Mouse (Mus musculus): Measurements from ENCODE around the gene Cabp4. TPM values are rescaled to one million over a fixed set of nuclear protein-coding genes. Genes with fewer than 3 reads are reported as not detected.

The Cabp4 gene
- polyA plus RNA-seq, 1 experiment, result 0.17 TPM

GRCm38 (mm10) chr19:4166678-4167476 is 23.0 kb upstream of the Cabp4 start:
- Histone ChIP-seq H3K4me3 (ENCODE audit: insufficient read depth, low read length) (no peak overlapping the region), H3K27ac (ENCODE audit: insufficient read depth, low read length) (no peak overlapping the region), H3K4me1 (ENCODE audit: control insufficient read depth, insufficient read depth, low read length) (peaks cover 4% of the 10 kb centered on the region)
- TF ChIP-seq CTCF (IDR thresholded peaks at IDR 0.05; ENCODE audit: extremely low read depth, insufficient read depth, low read length) (no peak), POLR2A (IDR thresholded peaks at IDR 0.05; ENCODE audit: extremely low read depth, insufficient read depth, low read length) (no peak)

GRCm38 (mm10) chr19:4164721-4165120 is 20.9 kb upstream of the Cabp4 start:
- TF ChIP-seq POLR2A (IDR thresholded peaks at IDR 0.05; ENCODE audit: extremely low read depth, insufficient read depth, low read length), result no peak
- no peak for TF ChIP-seq CTCF (IDR thresholded peaks at IDR 0.05; ENCODE audit: extremely low read depth, insufficient read depth, low read length)
- Histone ChIP-seq H3K4me3 (ENCODE audit: insufficient read depth, low read length) (no peak overlapping the region), H3K4me1 (ENCODE audit: control insufficient read depth, insufficient read depth, low read length) (peaks cover 4% of the 10 kb centered on the region), H3K27ac (ENCODE audit: insufficient read depth, low read length) (no peak overlapping the region)

- Histone ChIP-seq H3K4me3 (ENCODE audit: insufficient read depth, low read length) (no peak overlapping the region), H3K4me1 (ENCODE audit: control insufficient read depth, insufficient read depth, low read length) (peaks cover 4% of the 10 kb centered on the region), H3K27ac (ENCODE audit: insufficient read depth, low read length) (no peak overlapping the region)
- no peak for TF ChIP-seq CTCF (IDR thresholded peaks at IDR 0.05; ENCODE audit: extremely low read depth, insufficient read depth, low read length)
- TF ChIP-seq POLR2A (IDR thresholded peaks at IDR 0.05; ENCODE audit: extremely low read depth, insufficient read depth, low read length), result no peak
Observed at GRCm38 (mm10) chr19:4164100-4164499, 20.3 kb upstream of the Cabp4 start.

GRCm38 (mm10) chr19:4163543-4163887 is 19.7 kb upstream of the Cabp4 start:
- H3K4me1 ChIP-seq (ENCODE audit: control insufficient read depth, insufficient read depth, low read length), result peaks cover 4% of the 10 kb centered on the region
- peak overlapping the region; percentile 58 for H3K4me3 ChIP-seq (ENCODE audit: insufficient read depth, low read length)
- TF ChIP-seq POLR2A (IDR thresholded peaks at IDR 0.05; ENCODE audit: extremely low read depth, insufficient read depth, low read length), result no peak
- no peak for TF ChIP-seq CTCF (IDR thresholded peaks at IDR 0.05; ENCODE audit: extremely low read depth, insufficient read depth, low read length)

GRCm38 (mm10) chr19:4162646-4163542 is 19.1 kb upstream of the Cabp4 start, which contains the start of gene Rps6kb2:
Rps6kb2 (minus strand) TSS chr19:4163354.
- Histone ChIP-seq H3K27ac (ENCODE audit: insufficient read depth, low read length) (peak within 1 kb of the TSS; percentile 64; the same call in 1 of the 2 replicates), H3K4me3 (ENCODE audit: insufficient read depth, low read length) (peak within 1 kb of the TSS; percentile 58), H3K4me1 (ENCODE audit: control insufficient read depth, insufficient read depth, low read length) (peaks cover 4% of the 10 kb centered on the region)
- TF ChIP-seq POLR2A (IDR thresholded peaks at IDR 0.05; ENCODE audit: extremely low read depth, insufficient read depth, low read length), result peak; percentile 65; the same call in 1 of the 2 replicates
- no peak for TF ChIP-seq CTCF (IDR thresholded peaks at IDR 0.05; ENCODE audit: extremely low read depth, insufficient read depth, low read length)

More at GRCm38 (mm10) chr19:4163543-4163887, 19.7 kb upstream of the Cabp4 start:
- peak overlapping the region; percentile 64; the same call in 1 of the 2 replicates for H3K27ac ChIP-seq (ENCODE audit: insufficient read depth, low read length)

- H3K27ac ChIP-seq (ENCODE audit: insufficient read depth, low read length), result no peak overlapping the region
- peaks cover 4% of the 10 kb centered on the region for H3K4me1 ChIP-seq (ENCODE audit: control insufficient read depth, insufficient read depth, low read length)
- TF ChIP-seq CTCF (IDR thresholded peaks at IDR 0.05; ENCODE audit: extremely low read depth, insufficient read depth, low read length) (no peak), POLR2A (IDR thresholded peaks at IDR 0.05; ENCODE audit: extremely low read depth, insufficient read depth, low read length) (no peak)
- no peak overlapping the region for H3K4me3 ChIP-seq (ENCODE audit: insufficient read depth, low read length)
Observed at GRCm38 (mm10) chr19:4159049-4159448, 15.2 kb upstream of the Cabp4 start.

- Histone ChIP-seq H3K27ac (ENCODE audit: insufficient read depth, low read length) (no peak overlapping the region), H3K4me1 (ENCODE audit: control insufficient read depth, insufficient read depth, low read length) (no peaks in the 10 kb centered on the region), H3K4me3 (ENCODE audit: insufficient read depth, low read length) (no peak overlapping the region)
- TF ChIP-seq POLR2A (IDR thresholded peaks at IDR 0.05; ENCODE audit: extremely low read depth, insufficient read depth, low read length) (no peak), CTCF (IDR thresholded peaks at IDR 0.05; ENCODE audit: extremely low read depth, insufficient read depth, low read length) (no peak)
Observed at GRCm38 (mm10) chr19:4156771-4157170, 12.9 kb upstream of the Cabp4 start.

- no peak for TF ChIP-seq CTCF (IDR thresholded peaks at IDR 0.05; ENCODE audit: extremely low read depth, insufficient read depth, low read length)
- no peak for TF ChIP-seq POLR2A (IDR thresholded peaks at IDR 0.05; ENCODE audit: extremely low read depth, insufficient read depth, low read length)
- no peak overlapping the region for H3K4me3 ChIP-seq (ENCODE audit: insufficient read depth, low read length)
- H3K27ac ChIP-seq (ENCODE audit: insufficient read depth, low read length), result no peak overlapping the region
- H3K4me1 ChIP-seq (ENCODE audit: control insufficient read depth, insufficient read depth, low read length), result no peaks in the 10 kb centered on the region
Observed at GRCm38 (mm10) chr19:4156073-4156579, 12.3 kb upstream of the Cabp4 start.

Data from cortical plate, adult 2 months (tissue).